Mouse (Mus musculus) lung, adult 18-20 months (tissue): ENCODE measurements at regions not wholly inside any gene's neighbourhood (a gene's known extent, or its start where the extent isn't known, plus 50 kb on each side); places are given as distances from the start of the nearest gene placed in this dataset.

Source experiments
- DNase-seq, 2 experiments: peaks; one replicate each; pipeline ENCODE4 v3.0.0; 2022; ENCODE audit warnings: mixed read lengths in 2 of 2

DNA sequence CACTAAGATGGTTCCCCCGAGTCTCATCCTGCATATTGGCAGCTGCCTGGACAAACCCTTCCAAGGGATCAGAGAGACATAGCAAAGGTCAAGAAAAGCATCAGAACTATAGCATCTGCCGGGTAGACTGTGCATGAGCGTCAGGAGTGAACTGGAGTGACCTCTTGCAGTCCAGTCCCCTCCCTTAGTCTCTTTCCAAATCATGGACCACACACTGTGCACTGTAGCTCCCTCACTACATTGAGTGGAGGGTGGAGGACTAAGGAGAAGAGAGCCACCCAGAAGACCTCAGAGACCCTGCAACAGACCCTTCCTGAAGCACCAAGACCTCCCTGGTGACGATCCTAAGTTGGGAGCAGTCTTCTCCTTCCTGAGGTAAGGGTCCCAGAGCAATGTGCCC is 107.8 kb upstream of the Cd93 start:
- no peak for DNase-seq

DNA sequence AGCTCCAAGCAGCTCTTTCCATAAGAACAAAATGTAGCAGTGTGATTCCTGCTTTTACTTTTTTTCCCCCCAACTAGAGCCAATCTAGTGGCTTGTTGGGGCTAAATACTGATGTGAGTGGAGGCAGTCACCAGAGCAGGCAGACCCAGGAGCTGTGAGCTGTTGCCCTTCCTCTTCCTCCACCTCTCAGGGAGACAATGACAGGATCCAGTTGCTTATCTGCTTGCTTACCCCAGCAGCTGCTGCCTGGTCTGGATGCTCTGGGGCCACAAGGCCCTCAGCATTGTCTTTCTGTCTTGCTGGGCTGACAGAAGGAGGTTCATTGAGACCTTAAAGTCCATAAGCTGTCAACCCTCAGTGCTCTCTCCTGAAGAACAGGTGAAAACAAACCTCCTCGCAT is 106.3 kb upstream of the Cd93 start:
- DNase-seq: no peak

DNA sequence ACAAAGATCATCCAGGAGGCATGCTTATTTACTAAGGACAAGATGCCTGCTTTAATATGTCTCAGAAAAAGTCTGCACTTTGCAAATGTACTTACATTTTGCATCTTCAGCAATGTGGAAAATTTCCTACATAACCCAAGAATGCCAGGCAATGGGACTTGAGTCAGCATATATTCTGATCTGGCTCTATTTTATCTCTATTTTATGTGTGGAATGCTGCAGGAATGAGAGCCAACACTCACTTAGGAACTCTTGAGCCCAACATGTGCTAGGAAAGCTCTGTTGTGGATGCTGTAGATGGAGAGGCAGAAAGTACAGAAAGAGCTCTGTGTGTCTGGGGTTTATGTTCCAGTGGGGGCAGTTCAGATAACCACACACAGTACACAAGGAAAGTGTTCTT is 99.0 kb upstream of the Cd93 start:
- no peak for DNase-seq

DNA sequence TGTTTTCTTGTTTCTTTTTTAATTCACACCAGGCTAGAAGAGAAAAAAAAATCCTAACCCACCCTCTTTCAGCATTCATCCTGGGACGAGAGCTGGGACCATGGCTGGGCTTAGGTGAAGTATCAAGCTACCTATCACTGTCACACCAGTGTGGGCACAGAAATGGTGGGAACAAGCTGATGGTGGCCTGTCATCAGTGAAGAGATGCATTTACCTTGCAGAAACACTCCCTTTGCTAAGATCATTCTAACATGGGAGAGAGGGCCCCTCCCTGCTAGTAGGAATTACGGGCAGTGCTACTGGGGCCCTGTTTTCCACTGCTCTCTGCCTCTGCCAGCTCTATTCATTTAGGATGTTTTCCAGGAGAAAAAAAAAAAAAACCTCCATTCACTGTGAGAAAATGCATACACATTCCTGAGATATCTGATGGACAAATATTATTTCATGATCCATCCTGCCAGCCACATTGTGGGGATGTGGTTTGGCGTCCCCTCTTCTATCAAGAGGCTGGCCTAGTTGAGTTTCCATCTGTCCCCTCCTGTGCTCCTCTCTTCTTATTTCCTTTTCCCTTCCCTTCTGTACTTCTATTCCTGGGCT is 94.6 kb upstream of the Cd93 start:
- DNase-seq: no peak

DNA sequence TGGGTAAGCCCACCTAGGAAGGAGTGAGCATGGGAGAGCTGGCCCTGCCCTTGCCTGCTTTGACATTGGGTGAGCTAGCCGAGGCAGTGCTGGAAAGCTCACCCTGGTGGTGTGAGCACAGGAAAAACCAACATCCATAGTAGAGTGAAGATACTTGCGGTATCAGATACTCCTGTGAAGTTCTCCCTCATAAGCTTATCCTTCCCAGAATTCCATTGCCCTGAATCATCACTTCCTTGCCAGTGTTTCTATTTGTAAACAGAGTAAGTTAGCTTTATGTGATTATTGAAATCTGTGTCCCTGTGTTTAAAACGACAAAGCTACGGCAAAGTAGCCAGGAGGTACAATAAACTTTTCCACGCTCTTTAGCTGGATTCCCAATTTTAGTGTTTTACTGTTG is 93.9 kb upstream of the Cd93 start:
- DNase-seq: no peak

DNA sequence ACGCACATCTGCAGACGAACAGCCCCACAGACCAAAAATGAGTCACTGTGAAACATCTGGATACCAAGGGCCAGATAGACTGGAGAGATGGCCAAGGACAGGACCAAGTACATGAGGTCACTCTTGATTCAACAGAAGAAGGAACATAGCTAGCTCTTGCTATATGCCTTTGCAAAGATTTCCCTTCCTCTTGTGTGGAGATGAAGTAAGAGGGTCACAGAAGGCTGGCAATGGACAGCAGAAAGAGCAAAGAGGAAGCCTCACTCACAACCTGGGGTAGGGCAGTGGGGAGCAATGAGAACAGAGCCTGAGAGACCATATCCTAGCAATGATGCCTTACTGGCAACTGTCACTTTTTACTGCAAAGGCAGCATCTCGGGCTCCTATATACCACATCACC is 93.2 kb upstream of the Cd93 start:
- DNase-seq: no peak

DNA sequence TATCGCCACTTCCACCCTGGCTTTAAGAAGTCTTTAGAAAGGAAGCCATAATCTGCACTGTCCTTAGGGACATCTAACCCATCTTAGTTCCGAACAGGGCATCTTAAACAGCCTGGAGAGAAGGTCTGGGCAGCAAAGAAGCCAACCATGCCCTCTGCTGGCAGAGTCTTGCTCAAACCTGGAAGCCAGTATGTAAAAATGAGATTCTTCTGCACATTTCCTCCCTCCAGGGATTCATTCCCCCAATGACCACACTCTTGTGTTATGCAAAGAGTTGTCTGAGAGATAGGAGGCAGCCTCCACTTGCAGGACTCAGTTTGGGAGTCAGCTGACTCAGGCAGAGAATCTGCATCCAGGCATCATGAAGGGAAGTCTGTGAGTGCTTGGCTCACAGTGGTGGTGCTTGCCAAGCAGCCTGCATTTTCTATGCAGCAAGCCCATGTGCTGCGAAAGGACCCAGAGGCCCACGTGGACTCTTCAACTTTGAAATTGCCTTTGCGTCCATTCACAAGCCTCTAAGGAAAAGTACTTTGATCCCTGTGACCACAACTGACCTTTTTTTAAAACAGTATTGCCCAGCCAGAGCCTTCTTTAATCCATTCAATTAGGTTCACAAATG is 92.3 kb upstream of the Cd93 start:
- peak; percentile 65 to 66 for DNase-seq

DNA sequence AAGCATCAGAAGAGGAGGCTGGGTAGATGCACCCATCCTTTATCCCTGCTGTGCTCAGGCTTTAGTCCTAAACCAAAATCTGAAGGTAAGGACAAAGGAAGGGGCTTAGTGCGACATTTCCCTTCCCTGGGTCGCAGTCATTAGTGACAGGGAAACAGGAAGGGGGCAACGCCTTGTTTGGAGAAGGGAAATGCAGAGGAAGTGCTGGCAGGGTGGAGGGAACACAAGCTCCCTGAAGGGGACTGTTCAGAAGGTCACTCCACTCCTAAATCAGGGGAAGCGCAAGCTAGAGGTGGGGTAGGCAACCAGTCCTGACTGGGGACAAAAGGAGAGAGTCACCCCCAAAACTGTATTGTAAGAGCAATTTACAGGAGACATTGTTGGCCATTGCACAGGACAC is 88.7 kb upstream of the Cd93 start:
- DNase-seq: peak; percentile 40 to 67

DNA sequence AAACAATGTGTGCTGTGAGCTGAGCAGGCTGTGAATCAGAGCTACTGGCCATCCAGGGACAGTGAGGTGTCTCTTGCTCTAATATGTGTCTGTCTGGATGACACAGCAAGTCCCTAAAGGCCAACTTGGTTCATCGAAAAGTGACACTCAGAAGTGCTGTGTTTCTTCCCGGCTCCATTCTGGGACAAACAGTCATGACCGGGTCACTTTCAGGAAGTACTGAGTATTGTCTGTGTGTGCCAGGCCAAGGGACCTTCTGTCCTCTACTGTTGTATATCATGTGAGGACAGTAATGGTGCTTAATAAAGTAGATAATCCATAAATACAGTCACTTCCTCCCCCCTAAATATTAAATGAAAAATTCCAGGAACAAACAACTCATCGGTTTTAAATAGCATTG is 87.2 kb upstream of the Cd93 start:
- peak; percentile 55 to 77 for DNase-seq

DNA sequence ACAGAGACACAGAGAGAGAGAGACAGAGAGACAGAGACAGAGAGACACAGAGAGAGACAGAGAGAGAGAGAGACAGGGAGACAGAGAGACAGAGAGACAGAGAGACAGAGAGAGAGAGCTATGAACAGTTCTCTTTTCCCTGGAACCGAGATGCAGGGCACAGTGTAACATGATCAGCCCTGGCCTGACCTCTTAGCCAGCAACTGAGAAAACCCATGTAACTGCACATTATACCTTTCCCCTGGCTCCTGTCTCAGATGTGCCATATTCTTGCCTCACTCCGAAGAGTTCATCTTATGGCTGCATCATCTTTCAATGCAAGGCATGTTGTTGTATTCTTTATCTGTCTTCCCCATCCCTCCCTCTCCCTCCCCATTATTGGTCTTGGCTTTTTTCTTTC is 86.5 kb upstream of the Cd93 start:
- no peak for DNase-seq

DNA sequence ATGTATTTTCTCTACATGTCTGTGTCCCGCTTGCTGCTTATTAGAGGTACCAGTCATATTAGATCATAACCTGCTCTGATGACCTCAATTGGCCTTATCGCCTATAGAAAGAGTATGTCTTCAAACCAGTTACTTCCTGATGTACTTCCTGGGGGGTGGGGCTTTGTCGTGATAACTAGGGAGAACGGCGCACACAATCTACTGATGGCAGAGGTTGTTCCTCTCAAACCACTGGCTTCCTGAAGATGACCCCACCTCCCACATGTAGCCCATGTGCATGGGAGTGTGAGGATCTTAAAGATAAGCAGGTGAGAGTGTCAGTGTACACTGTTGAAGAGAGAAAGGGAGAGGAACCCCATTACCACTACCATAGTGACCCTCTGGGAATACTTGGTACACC is 84.4 kb upstream of the Cd93 start:
- no peak for DNase-seq

DNA sequence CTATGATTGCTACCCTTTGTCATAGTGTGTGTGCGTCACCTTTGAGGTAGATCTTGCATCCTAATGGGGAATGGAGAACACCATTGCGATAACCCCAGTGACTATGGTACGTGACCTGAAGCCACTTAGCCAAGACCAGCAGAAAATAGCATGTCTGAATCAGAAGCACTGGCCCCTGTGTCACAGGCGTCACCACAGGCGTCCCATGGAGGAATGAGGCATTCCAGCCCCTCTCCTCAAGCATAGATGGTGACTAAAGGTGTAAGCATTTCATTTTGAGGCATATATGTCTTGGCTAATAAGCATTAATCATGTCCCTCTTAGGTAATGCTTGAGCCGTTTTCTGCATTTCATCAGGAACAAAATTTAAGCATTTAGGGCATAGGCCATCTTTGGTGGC is 82.1 kb upstream of the Cd93 start:
- DNase-seq: no peak

DNA sequence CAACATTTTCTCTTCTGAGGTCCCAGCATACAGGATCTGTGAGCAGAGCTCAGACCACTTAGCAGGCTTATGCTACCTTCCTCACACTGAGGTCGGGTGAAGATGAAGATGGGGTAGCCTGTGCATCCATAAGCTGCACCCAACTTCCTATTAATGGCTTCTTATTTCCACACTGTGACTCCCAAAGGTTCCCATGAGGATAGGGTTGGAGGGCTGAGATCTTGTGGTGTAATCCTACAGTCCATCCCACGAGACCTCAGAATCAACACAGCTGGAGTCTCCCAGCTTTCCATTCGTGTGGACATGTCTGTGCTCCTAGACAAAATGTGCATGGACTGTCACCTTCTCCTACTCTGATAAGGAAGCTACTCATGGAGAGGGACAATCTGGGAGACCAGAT is 80.0 kb upstream of the Cd93 start:
- no peak for DNase-seq

DNA sequence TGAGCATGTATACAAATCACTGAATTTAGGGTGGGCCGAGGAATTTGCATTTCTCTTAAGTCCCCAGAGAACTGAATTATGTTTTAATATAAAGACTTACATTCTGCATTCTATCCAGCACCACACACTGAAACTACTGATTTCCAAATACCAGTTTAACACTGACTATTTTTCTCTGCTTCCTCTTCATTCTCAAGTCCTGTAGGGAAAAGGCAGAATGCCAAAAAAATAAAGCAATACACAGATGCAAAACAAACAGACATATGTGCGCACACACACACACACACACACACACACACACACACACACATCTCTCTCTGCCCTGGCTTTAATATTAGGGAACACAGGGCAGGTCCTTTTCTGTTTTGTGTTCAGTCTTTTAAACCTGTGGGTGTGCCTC is 79.6 kb upstream of the Cd93 start:
- DNase-seq: no peak

DNA sequence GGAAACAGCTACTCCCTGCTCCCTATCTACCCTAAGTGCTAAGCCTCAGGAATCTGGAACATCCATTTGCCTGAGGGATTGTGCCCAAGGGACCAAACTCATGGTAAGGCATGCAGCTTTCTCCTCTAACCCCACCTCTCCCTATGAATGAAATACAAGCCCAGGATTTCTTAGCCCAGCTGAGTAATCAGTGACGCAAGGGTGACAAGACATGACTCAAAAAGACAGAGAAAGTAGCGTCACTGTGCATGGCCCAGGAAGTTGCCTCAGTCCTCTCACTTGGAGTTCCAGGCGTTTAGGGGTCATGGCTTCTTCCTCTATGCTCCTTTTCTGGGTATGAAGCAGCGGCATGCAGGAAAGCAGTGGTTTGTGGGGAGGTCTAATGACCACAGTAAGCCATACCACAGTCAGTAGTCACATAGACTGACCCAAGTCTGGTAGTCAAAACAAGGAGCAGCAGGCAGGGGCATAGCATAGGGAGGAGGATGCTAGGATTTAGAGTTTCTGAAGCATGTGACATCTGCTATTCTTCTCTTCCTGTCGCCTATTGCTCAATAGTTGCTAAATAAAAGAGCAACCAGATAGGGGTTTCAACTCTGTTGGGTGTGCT is 78.7 kb upstream of the Cd93 start:
- peak; percentile 37 to 43 for DNase-seq

DNA sequence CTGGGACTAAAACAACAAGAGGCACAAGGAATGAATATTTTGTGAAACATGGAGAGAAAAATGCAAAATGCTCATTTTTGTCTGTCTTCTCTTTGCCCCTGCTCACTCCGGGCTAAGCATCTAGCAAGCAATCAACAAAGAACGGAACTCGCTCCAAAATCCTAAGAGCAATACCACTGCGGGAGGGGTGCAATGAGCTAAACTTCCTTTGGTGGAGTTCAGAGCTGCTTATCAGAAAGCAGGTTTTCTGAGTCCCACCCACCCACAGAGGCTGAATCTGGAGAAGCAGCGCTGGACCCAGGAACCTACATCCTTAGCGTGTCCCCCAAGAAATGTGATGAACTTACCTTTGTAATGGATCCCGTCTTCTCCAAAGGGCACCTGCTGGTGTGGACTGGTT is 76.9 kb upstream of the Cd93 start:
- peak in 1 of 2 experiments; percentile 17 for DNase-seq

DNA sequence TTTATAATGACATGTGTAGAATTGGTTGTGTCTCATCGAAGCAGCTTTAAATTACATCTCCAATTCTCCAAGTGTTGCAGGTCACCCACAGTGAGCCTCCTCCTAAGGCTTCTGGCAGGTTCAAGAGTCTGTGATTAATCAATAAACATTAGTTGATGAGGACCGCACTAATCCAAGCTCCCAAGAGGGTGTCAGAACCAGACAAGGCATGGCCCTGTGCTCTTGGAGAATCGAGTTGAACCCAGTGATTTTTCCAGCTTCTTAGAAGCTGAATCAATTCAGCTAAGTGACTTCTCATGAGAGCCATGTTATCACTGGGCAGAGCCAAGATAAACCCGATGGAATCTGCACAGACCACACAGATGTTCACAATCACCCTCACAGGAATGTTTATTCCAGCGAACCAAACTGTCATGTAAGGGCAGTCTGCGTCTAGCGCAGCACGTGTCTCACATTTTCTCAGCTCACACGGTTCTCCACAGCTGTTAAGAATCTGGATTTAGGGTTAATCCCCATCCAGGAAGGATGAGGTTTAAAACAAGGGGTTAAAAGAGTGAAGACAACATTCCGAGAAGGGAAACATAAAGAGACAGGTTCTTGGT is 76.4 kb upstream of the Cd93 start:
- peak in 1 of 2 experiments; percentile 21 for DNase-seq

DNA sequence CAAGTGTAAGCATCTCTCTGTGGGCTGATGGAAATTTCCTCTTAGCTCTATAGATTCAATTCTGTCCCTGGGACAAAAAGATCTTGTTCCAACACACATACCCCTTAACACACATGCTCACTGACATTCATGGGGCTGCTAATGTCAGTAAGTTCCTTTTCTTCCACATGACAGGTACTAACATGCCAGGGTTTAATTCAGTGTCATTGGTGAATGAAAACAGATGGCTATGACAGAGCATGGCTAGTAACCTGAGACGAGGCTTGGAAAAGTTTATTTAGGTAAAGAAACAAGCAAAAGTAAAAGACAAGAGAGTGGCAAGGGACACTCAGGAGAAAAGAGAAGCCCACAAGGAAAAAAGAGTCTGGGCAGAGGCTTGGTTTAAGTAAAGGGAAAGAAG is 74.5 kb upstream of the Cd93 start:
- no peak for DNase-seq

DNA sequence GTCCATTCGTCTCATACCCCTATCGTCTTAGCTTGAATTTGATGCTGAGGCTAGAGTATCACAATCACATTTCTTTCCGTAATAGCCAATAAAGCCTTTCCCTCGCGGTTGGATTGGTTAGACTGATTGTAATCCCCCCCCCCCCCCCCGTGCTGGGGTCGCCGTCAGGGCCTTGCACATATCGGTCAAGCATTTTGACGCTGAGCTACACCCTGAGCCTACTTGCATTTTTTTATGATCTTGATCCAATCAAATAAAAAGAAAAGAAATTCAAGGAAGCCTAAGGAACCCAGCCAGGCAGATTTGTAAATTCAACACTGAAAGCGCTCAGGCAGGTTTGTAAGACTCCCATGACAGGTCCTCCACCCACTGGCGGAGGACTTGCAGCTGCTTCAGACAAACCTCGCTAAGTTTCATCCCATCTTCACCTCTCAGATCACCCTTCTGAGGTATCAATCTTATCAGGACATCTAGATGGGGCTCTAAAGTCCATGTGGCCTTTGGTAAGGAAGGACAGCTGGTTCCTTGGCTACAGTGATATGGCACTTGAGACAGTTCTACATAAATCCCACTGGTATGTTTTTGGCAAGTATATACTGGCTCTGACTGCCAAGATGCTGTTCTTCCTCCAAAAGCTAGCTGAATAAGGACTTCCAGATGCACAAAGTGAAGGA is 66.8 kb upstream of the Cd93 start:
- peak in 1 of 2 experiments; percentile 26 for DNase-seq

DNA sequence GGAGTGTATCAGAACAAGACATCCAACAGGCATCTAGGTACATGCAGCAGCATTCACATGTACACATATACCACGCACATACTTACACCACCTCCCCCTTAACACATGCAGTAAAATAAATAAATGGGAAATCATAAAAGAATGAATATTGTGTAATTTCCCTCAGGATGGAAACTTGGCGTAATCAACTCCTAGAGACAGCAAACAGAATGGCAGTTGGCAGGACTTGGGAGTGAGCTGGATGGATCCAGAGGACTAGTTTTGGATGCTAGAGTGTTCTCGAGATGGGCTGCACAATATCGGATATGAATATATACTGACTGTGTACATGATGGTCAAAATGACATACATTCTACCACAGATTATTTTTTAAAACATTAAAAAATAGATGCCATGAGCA is 66.0 kb upstream of the Cd93 start:
- DNase-seq: peak in 1 of 2 experiments; percentile 19

DNA sequence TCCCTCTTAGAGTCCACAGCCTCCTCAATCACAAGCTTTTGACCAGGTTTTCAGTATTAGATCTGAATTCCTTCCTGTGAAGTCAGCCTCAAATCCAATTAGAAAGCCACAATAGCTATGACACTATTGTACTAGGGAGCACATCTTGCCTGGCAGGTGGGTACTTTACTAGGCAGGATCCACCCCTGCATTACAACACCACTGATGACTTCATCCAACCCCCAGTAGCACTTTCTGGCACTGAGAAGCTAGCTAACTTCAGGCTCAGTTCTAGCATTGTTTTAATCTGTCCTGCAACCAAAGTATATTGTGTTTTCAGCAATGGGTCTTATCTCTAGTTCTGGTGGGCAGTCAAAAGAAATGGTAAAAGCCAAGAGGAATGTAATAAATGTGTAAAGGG is 64.2 kb upstream of the Cd93 start:
- no peak for DNase-seq

DNA sequence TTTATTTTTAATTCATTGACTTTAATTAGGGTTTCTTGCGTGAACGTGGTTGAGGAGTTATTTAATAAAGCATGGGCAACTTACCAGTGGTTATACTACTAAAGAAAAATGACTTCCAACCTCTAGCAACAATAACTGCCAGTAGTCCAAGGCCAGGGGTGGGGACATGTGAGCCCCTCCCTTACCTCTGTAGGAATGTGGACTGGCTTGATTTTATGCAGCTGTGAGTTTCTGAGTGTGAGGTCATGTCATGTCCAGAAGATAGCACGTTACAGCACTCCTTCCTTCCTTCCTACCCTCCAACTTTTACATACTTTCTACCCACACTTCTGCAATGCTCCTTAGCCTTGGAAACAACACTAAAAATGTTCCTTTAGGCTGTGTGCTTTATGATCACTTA is 63.6 kb upstream of the Cd93 start:
- no peak for DNase-seq

DNA sequence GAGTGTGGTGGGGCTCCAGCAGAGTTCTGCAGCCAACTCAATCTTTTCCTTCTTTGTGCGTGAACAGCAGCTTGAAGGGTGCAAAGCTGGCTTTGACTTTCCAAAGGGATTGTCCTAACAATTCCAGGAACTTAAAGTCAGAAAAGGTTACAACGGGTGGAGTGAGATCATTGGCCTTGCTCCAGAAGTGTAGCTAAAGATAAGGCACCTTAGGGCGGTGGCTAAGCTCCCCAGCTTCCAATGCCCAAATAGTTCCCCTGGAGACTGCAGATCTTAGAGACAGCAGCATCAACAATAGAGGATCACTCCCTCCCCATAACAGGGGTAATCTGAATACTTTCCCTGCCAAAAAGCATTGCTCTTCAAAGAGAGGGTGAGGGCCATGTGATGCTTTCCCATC is 62.3 kb upstream of the Cd93 start:
- peak; percentile 49 to 73 for DNase-seq
